Mouse (Mus musculus) lung, adult 2 months (tissue): ENCODE results near the gene Kdelc2. TPM values are rescaled to one million over a fixed set of nuclear protein-coding genes. Genes with fewer than 3 reads are reported as not detected.

Experiments used
- DNase-seq: peaks from one replicate; pipeline ENCODE4 v3.0.0; 2022
- H3K4me1 ChIP-seq: fragments of 200-500 bp; 2 replicates; pipeline ENCODE4 v1.6.1; 2011; ENCODE audit warnings: low read length; ENCODE audit not compliant: control insufficient read depth, insufficient read depth
- H3K4me3 ChIP-seq: fragments of 200-500 bp; replicated peaks from 2 replicates; pipeline ENCODE3; 2011; ENCODE audit warnings: low read depth, mild to moderate bottlenecking, control low read depth, low read length; ENCODE audit errors: extremely low read depth
- CTCF ChIP-seq: fragments of 200-500 bp; IDR thresholded peaks from 2 replicates; pipeline ENCODE4 v1.5.1; 2011; ENCODE audit warnings: mild to moderate bottlenecking, low read length, control low read depth; ENCODE audit not compliant: insufficient read depth
- POLR2A ChIP-seq: fragments of 200-500 bp; IDR thresholded peaks from 2 replicates; pipeline ENCODE4 v1.6.1; 2011; ENCODE audit warnings: low read depth, mild to moderate bottlenecking, control low read depth, low read length, borderline replicate concordance; ENCODE audit errors: extremely low read depth
- WGBS: fragments of 180-500 bp; shearing (Covaris S2); methylation state at CpG from one replicate; pipeline ENCODE4 v1.1.7; 2018; 5-methylcytosine and 5-hydroxymethylcytosine counted together
- polyA plus RNA-seq: library from polyadenylated mRNA; depleted of rRNA; stranded (reverse); fragments of >200 nt; gene quantifications from 2 replicates; pipeline ENCODE4 v1.2.3, GENCODE M21; 2012; rRNA removed

Kdelc2 gene
- polyA plus RNA-seq, 1 experiment = 11.5 TPM

- TF ChIP-seq POLR2A (no peak), CTCF (no peak)
- H3K4me1 ChIP-seq = no peaks in the 10 kb centered on the region
- no peak for DNase-seq
- H3K4me3 ChIP-seq = no peak overlapping the region
- WGBS = 43% methylated on average over 9 of the region's 9 CpGs
Measured at GRCm38 (mm10) chr9:53422133-53422896, 38.5 kb downstream of the Kdelc2 start.

GRCm38 (mm10) chr9:53426726-53427125 is 42.9 kb downstream of the Kdelc2 start:
- no peak for DNase-seq
- no peaks in the 10 kb centered on the region for H3K4me1 ChIP-seq
- H3K4me3 ChIP-seq = no peak overlapping the region
- TF ChIP-seq CTCF (no peak), POLR2A (no peak)
- whole genome bisulfite sequencing = 83% methylated on average over 3 of the region's 3 CpGs

GRCm38 (mm10) chr9:53427638-53428037 is 43.8 kb downstream of the Kdelc2 start:
- WGBS = 45% methylated on average over 3 of the region's 3 CpGs
- no peak for TF ChIP-seq POLR2A
- TF ChIP-seq CTCF = no peak
- no peak overlapping the region for H3K4me3 ChIP-seq
- no peaks in the 10 kb centered on the region for H3K4me1 ChIP-seq
- DNase-seq = no peak

GRCm38 (mm10) chr9:53435830-53436570 is 52.2 kb downstream of the Kdelc2 start:
- H3K4me3 ChIP-seq = no peak overlapping the region
- 82% methylated on average over 14 of the region's 14 CpGs for WGBS
- H3K4me1 ChIP-seq = no peaks in the 10 kb centered on the region
- no peak for TF ChIP-seq POLR2A
- TF ChIP-seq CTCF = no peak
- DNase-seq = no peak

- no peak for DNase-seq
- no peak for TF ChIP-seq CTCF
- no peak for TF ChIP-seq POLR2A
- 91% methylated on average over 1 of the region's 1 CpGs for WGBS
Measured at GRCm38 (mm10) chr9:53450609-53451008, 66.8 kb downstream of the Kdelc2 start.

More at GRCm38 (mm10) chr9:53450609-53451008, 66.8 kb downstream of the Kdelc2 start:
- no peaks in the 10 kb centered on the region for H3K4me1 ChIP-seq
- no peak overlapping the region for H3K4me3 ChIP-seq

Other genes with a start within 250 kb of the Kdelc2 start
- 1.1 and 2.0 TPM in 2 replicates for gene Ddx10, start 136.0 kb upstream of the Kdelc2 start, polyA plus RNA-seq
- gene Exph5, start 82.4 kb upstream of the Kdelc2 start, polyA plus RNA-seq = 3.4 and 4.8 TPM in 2 replicates
- 0.55 and 1.3 TPM in 2 replicates for gene 4930550C14Rik, start 18.3 kb downstream of the Kdelc2 start, polyA plus RNA-seq
- gene Atm, start 152.7 kb downstream of the Kdelc2 start, polyA plus RNA-seq = 1.1 and 1.5 TPM in 2 replicates
- gene Npat, start 153.0 kb downstream of the Kdelc2 start, polyA plus RNA-seq = 2.0 and 2.1 TPM in 2 replicates
- 15.9 and 22.9 TPM in 2 replicates for gene Acat1, start 226.4 kb downstream of the Kdelc2 start, polyA plus RNA-seq